Mouse (Mus musculus) hindbrain, embryonic 14.5 days (tissue): ENCODE measurements at regions not wholly inside any gene's neighbourhood (a gene's known extent, or its start where the extent isn't known, plus 50 kb on each side); places are given as distances from the start of the nearest gene placed in this dataset.

Experiments
- ATAC-seq: fragments of 200-750 bp; cut with Nextera tagmentation; 2 replicates; pipeline ENCODE4 v1.8.0; 2017; ENCODE audit warnings: moderate number of reproducible peaks, mild to moderate bottlenecking, moderate TSS enrichment, moderate library complexity; ENCODE audit not compliant: low FRiP score
- DNase-seq: peaks from one replicate; pipeline ENCODE4 v3.0.0-alpha.2; 2015; ENCODE audit warnings: low spot score
- H3K27ac ChIP-seq: fragments of 300-500 bp; sonication (generic); 2 replicates; pipeline ENCODE4 v1.5.1; 2014; ENCODE audit warnings: mild to moderate bottlenecking, moderate library complexity
- H3K27me3 ChIP-seq: fragments of 300-500 bp; sonication (generic); 2 replicates; pipeline ENCODE4 v1.6.1; 2014; ENCODE audit warnings: mild to moderate bottlenecking, low read length, mixed read lengths; ENCODE audit not compliant: control insufficient read depth, insufficient read depth
- H3K36me3 ChIP-seq: fragments of 300-500 bp; sonication (generic); replicated peaks from 2 replicates; pipeline ENCODE4 v1.6.1; 2014; ENCODE audit not compliant: control insufficient read depth, insufficient read depth
- H3K4me1 ChIP-seq: fragments of 300-500 bp; sonication (generic); replicated peaks from 2 replicates; pipeline ENCODE4 v1.6.1; 2014; ENCODE audit warnings: antibody characterized with exemption, low read length, mixed read lengths; ENCODE audit not compliant: control insufficient read depth, insufficient read depth
- H3K4me2 ChIP-seq: fragments of 300-500 bp; sonication (generic); replicated peaks from 2 replicates; pipeline ENCODE4 v1.6.1; 2014; ENCODE audit warnings: mild to moderate bottlenecking, moderate library complexity
- H3K4me3 ChIP-seq: fragments of 300-500 bp; sonication (generic); replicated peaks from 2 replicates; pipeline ENCODE4 v1.5.1; 2014; ENCODE audit warnings: mild to moderate bottlenecking, low read length
- H3K9ac ChIP-seq: fragments of 300-500 bp; sonication (generic); 2 replicates; pipeline ENCODE4 v1.6.1; 2014
- H3K9me3 ChIP-seq: fragments of 300-500 bp; sonication (generic); 2 replicates; pipeline ENCODE4 v1.6.1; 2016; ENCODE audit warnings: low read length; ENCODE audit not compliant: control insufficient read depth
- WGBS: fragments of 180-500 bp; shearing (Covaris S2); extraction: QIAGEN DNeasy Blood & Tissue Kit; methylation state at CpG from one replicate; pipeline ENCODE4 v1.1.7; 2014; 5-methylcytosine and 5-hydroxymethylcytosine counted together

DNA sequence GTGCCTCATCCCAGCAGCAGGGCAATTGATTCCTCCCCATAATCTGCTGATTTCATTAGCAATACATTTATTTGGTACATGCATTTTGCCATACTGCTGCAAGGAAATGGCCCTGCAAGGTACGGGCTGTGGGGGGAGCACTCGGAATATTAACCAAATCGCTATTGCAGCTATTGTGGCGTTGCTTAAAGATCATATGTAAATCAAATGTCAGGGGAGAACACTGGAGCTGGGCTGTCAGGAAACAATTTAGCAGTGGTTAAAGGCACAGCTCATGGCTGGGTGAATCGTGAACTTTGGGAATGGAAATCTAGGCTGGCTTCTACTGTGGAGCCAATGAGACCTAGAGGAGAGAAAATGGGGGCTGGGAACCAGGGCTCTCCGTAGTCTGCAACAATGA lies 192.0 kb downstream of the Gm26897 start:
- H3K4me1 ChIP-seq, result peaks cover 35% of the 10 kb centered on the region
- no peaks in the 10 kb centered on the region for H3K27me3 ChIP-seq
- no peaks in the 10 kb centered on the region for H3K36me3 ChIP-seq
- H3K9ac ChIP-seq, result no peak overlapping the region; the same call in 1 of the 2 replicates
- WGBS, result 26% methylated on average over 6 of the region's 6 CpGs
- no peak overlapping the region for H3K4me3 ChIP-seq
- H3K4me2 ChIP-seq, result no peak overlapping the region
- no peaks in the 10 kb centered on the region for H3K9me3 ChIP-seq
- DNase-seq (no peak), ATAC-seq (no peak)
- peak overlapping the region; percentile 53 for H3K27ac ChIP-seq

DNA sequence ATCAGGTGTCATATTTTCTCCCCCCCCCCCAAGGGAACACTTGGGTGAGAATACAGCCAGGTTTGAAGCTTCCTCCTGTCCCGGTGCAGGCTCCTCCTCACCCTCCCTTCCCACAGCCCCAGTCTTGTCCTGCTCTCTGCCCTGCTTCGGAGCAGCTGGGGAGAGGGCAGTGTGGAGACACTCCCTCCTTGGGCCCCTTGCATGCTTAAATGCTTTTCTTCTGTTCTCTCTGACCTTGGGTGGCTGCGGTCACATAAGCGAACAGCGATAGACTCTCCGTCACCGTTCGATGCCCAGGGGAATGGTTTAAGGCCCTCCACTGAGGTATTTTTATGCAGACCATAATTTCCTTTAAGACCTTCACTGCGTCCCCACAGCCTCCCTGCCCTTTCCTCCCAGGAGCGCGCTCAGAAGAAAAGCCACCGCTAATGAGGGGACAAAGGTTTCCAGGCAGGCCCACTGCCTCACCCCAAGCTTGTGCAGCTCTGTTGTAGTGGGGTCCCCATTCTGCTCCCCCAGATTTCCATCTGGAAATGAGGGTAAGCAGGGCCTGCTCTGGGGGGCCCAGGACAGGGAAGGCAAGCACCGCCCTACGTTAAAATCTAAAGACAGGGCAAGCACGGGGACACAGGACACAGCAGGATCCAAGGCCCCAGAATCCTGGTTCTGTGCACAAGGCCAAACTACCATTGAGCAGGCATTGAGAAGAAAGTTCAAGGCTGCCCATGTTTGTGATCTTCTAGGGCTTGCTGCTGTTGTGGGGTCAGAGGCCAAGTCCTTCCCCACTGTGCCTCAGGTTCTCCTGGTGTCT lies 195.7 kb downstream of the Gm26897 start:
- H3K27me3 ChIP-seq, result no peaks in the 10 kb centered on the region
- no peak overlapping the region for H3K9ac ChIP-seq
- no peaks in the 10 kb centered on the region for H3K9me3 ChIP-seq
- no peak overlapping the region for H3K4me3 ChIP-seq
- peaks cover 20% of the 10 kb centered on the region for H3K4me1 ChIP-seq
- WGBS, result 18% methylated on average over 15 of the region's 15 CpGs
- ATAC-seq (no peak), DNase-seq (no peak)
- no peak overlapping the region for H3K27ac ChIP-seq
- H3K4me2 ChIP-seq, result no peak overlapping the region
- no peaks in the 10 kb centered on the region for H3K36me3 ChIP-seq

DNA sequence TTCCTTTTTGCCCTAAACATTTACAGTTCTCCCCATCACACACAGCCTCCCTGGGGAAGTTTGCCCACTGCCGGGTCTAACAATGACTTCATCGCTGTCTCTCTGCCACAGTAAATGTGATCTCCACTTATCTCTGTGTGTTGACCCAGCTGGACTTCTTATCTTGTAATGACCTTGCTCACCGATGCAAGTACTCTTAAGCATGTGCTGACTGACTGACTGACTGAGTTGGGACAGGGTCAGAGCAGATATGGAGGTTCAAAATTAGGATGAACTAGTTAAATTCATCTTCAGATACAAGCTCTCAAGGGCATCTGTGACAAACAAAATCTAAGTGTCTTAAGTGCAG lies 196.2 kb downstream of the Gm26897 start:
- Histone ChIP-seq H3K4me2 (no peak overlapping the region), H3K9ac (no peak overlapping the region), H3K4me1 (peaks cover 20% of the 10 kb centered on the region), H3K27me3 (no peaks in the 10 kb centered on the region), H3K4me3 (no peak overlapping the region), H3K27ac (no peak overlapping the region), H3K36me3 (no peaks in the 10 kb centered on the region), H3K9me3 (no peaks in the 10 kb centered on the region)
- DNase-seq (no peak), ATAC-seq (no peak)
- WGBS, result 43% methylated on average over 3 of the region's 3 CpGs

DNA sequence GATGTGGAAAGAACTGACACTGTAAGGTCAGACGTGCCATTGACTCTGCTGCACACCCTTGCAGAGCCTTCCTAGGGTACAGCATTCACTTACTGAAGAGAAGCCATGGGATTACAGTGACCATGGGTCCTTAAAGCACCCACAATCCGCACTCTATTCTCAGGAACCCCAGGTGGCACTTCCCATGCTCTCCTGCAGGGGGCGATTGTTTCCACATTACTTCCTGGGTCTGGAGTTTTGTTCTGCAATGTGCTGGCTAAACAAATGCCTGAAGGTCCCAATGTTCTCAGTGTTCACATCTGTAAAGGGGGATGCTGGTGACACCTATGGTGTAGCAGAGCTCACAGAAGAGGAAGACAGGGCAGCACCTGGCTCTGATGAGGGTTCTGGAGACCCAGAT lies 198.0 kb downstream of the Gm26897 start:
- DNase-seq (no peak), ATAC-seq (no peak)
- Histone ChIP-seq H3K9ac (no peak overlapping the region), H3K27me3 (no peaks in the 10 kb centered on the region), H3K9me3 (no peaks in the 10 kb centered on the region), H3K4me1 (peaks cover 9% of the 10 kb centered on the region), H3K4me2 (no peak overlapping the region), H3K4me3 (no peak overlapping the region), H3K36me3 (no peaks in the 10 kb centered on the region), H3K27ac (no peak overlapping the region)
- 68% methylated on average over 3 of the region's 3 CpGs for WGBS

DNA sequence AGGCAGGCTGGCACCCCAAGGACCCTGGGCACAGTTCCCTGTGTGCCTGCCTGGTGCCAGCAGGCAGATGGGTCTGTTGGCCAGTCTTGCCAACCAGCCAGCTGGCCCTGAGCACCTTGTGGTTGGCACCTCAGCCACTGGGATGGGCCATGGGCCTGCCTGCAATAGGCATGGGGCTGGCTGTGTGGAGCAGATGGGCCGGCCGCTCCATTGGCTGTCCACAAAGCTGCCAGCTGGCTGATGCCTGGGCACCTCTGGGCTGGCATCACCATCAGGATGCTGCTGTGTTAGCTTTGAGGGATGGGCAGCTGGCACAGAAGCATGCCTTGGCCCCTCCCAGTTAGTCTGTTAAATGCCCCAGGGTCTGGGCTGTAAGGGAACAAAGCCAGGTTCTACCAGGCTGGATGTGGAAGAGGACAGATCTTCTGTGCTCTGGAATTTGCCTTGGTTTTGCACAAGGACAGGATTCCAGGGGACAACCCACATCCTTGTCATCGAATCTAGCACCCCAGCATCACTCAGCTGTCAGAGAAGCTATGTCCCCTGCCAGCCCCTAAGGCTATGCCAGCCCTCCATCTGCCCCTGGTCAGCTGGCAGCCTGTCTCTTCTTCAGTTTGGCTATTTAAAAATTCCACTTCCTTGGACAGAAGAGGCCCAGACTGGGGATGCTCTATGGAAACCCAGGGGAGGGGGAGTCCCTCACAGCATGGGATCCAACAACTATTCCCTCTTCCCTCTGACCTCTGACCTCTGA lies 201.8 kb downstream of the Gm26897 start:
- Histone ChIP-seq H3K4me3 (no peak overlapping the region), H3K4me1 (no peaks in the 10 kb centered on the region), H3K36me3 (no peaks in the 10 kb centered on the region), H3K9me3 (no peaks in the 10 kb centered on the region), H3K27me3 (no peaks in the 10 kb centered on the region), H3K27ac (no peak overlapping the region), H3K4me2 (no peak overlapping the region), H3K9ac (no peak overlapping the region)
- ATAC-seq (peak; percentile 85), DNase-seq (peak; percentile 58)
- WGBS, result 56% methylated on average over 3 of the region's 3 CpGs

DNA sequence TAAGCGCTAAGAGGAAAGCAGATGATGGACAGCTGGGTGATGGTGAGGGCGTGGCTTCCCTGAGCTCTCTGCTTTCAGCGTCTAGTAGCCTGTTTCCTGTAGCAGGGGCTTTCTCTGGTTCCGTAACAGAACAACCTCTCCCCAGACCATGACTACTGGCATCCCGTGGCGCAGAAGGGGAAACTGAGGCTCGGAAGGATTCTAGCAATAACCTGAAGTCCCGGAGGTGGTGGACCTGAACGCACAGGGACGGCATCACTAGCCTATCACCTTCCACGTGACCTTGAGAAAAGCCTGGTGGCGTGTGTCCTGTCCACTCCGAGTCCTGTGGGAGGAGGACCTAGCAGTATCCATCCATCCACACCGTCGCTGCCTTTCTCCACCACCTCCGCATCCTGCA lies 208.1 kb downstream of the Gm26897 start:
- 0 out of 2 replicates have a peak, but pooled peaks have one; percentile 4 for ATAC-seq
- Histone ChIP-seq H3K27ac (peak overlapping the region; percentile 93), H3K27me3 (no peaks in the 10 kb centered on the region), H3K4me1 (peaks cover 33% of the 10 kb centered on the region), H3K9me3 (no peaks in the 10 kb centered on the region), H3K9ac (no peak overlapping the region), H3K4me3 (no peak overlapping the region), H3K4me2 (no peak overlapping the region), H3K36me3 (no peaks in the 10 kb centered on the region)
- 67% methylated on average over 16 of the region's 16 CpGs for whole genome bisulfite sequencing
- no peak for DNase-seq

DNA sequence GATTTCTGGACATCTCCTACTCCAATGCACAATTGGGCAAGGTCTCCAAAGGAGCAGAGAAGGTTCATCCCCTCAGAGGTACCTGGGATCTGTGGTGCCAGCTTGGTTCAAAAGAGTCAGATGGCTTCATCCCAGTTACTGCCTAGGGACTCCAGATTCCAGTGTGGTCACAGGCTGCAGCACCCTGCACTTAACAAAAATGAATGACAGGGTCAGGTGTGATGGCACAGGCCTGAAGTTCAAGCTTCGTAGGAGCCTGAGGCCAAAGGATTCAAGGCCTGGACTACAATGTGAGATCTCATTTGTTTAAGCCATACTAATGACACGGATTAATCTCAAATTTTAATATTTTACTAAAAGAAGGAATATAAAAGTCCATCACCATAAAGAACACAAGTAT lies 209.1 kb downstream of the Gm26897 start:
- Histone ChIP-seq H3K4me1 (peaks cover 33% of the 10 kb centered on the region), H3K4me2 (no peak overlapping the region), H3K9me3 (no peaks in the 10 kb centered on the region), H3K27ac (peak overlapping the region; percentile 93), H3K27me3 (no peaks in the 10 kb centered on the region), H3K36me3 (no peaks in the 10 kb centered on the region), H3K4me3 (no peak overlapping the region), H3K9ac (no peak overlapping the region)
- WGBS, result 89% methylated on average over 2 of the region's 2 CpGs
- no peak for ATAC-seq
- DNase-seq, result no peak

DNA sequence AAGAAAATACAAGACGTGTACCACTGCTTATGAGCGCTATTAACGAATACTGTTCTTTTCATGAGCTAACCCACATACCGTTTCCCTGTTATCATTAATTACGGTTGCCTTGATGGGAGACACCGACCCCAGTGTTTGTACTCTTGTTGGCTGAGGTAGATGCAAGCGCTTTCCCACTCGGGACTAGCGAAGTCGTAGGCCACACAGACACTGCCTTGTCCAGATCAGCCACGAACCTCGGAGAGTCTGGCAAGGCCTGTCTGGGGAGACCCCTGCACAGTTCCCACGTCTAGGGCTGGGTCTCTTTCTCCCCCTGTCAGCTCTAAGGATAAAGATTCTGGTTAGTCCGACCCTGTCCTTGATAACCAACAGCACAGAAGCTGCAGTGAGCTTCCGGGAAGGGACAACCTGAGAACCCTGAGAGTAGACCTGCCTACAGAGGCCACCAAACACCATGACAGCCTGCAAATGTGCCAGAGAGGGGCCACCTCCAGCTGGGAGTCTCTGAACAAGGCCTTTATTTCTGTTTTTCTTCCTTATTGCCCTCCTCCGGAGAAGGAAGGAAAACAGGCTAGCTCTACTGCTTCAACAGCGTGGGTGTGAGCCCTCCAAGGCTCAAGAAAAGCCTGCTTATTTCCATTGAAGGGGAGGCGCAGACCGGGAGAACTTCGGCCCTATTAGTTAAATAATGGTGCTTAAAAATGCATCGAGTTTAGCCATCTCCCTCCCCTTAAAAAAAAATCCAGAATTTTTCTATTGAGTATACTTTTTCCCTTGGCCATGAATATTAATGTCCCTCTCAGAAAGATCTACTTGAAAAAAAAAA lies 209.8 kb downstream of the Gm26897 start:
- peak overlapping the region; percentile 43 for H3K4me2 ChIP-seq
- no peaks in the 10 kb centered on the region for H3K9me3 ChIP-seq
- no peaks in the 10 kb centered on the region for H3K36me3 ChIP-seq
- no peak overlapping the region for H3K9ac ChIP-seq
- peak overlapping the region; percentile 93 for H3K27ac ChIP-seq
- 34% methylated on average over 21 of the region's 21 CpGs for WGBS
- DNase-seq, result no peak
- peaks cover 33% of the 10 kb centered on the region for H3K4me1 ChIP-seq
- no peak overlapping the region for H3K4me3 ChIP-seq
- no peaks in the 10 kb centered on the region for H3K27me3 ChIP-seq
- no peak for ATAC-seq
